Mouse (Mus musculus): ENCODE results near the gene Tbc1d21. TPM values are rescaled to one million over a fixed set of nuclear protein-coding genes. Genes with fewer than 3 reads are reported as not detected.
A peak's percentile ranks its signal among the peaks of the same experiment; 100 is the strongest.

Gene Tbc1d21
- total RNA-seq, 1 experiment, result not detected

GRCm38 (mm10) chr9:58314682-58315360 is 55.4 kb downstream of the Tbc1d21 start:
- H3K4me3 ChIP-seq (ENCODE audit: insufficient read depth in 1 of 2, low read depth in 1 of 2, low read length in 2 of 2, poor library complexity in 1 of 2, severe bottlenecking in 1 of 2), result no peak overlapping the region
- H3K36me3 ChIP-seq (ENCODE audit: control insufficient read depth, insufficient read depth, low read length, poor library complexity, severe bottlenecking), result no peaks in the 10 kb centered on the region
- H3K27ac ChIP-seq (ENCODE audit: insufficient read depth, low read depth, low read length, poor library complexity, severe bottlenecking), result no peak overlapping the region
- H3K9ac ChIP-seq (ENCODE audit: insufficient read depth, low read depth, low read length, poor library complexity, severe bottlenecking), result no peak overlapping the region
- no peak for DNase-seq (ENCODE audit: low read depth, low spot score)
- H3K9me3 ChIP-seq (ENCODE audit: control insufficient read depth, insufficient read depth, low read depth, low read length), result no peaks in the 10 kb centered on the region
- in situ Hi-C loops (cut with MboI; ENCODE audit: low sequenced_read_pairs in 2 of 2, unreplicated experiment in 2 of 2), result no loop called here
- H3K4me1 ChIP-seq (ENCODE audit: control insufficient read depth in 2 of 2, insufficient read depth in 2 of 2, low read length in 2 of 2, poor library complexity in 1 of 2), result peaks cover 0 to 2% of the 10 kb centered on the region in 2 experiments; a peak in 1 of 4 replicates
- TF ChIP-seq ZNF384 (IDR thresholded peaks at IDR 0.05; ENCODE audit: low read depth, low read length) (no peak), CHD2 (IDR thresholded peaks at IDR 0.05; ENCODE audit: low read depth, low read length) (no peak), ZC3H11A (IDR thresholded peaks at IDR 0.05; ENCODE audit: borderline replicate concordance, low read depth, low read length) (no peak), HCFC1 (IDR thresholded peaks at IDR 0.05; ENCODE audit: borderline replicate concordance, insufficient read depth, low read length) (no peak), MAFK (IDR thresholded peaks at IDR 0.05; ENCODE audit: insufficient read depth, low read depth, low read length) (no peak)

DNA sequence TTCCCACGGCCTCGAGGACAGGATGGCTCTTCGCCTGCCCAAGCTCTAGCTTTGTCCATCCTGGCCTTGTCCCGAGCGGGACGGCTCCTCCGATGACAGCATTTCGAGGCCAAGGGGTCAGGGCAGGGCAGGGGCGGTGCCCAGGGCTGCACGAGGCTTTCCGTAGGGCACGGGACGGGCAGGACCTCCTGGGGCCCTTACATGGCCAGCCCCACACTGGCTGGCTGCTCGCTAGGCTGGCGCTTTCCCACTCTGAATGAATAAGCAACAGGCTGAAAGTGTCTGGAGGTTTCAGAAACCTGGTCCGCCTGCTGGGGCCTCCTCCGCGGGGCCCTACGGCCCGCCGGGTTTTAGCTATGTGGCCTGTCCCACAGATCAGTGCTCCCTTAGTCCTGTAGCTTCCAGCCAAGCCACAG is 57.3 kb downstream of the Tbc1d21 start, which contains the start of gene Loxl1:
Gene Loxl1, minus strand, starts transcription at position 243 of the 416 bp plus-strand sequence.
- H3K4me1 ChIP-seq (ENCODE audit: control insufficient read depth in 2 of 2, insufficient read depth in 2 of 2, low read length in 2 of 2, poor library complexity in 1 of 2), result peaks cover 0 to 2% of the 10 kb centered on the region in 2 experiments; a peak in 1 of 4 replicates

GRCm38 (mm10) chr9:58312196-58312943 is 57.9 kb downstream of the Tbc1d21 start:
- Histone ChIP-seq H3K9me3 (ENCODE audit: control insufficient read depth, insufficient read depth, low read depth, low read length) (no peaks in the 10 kb centered on the region), H3K4me1 (ENCODE audit: control insufficient read depth in 2 of 2, insufficient read depth in 2 of 2, low read length in 2 of 2, poor library complexity in 1 of 2) (peaks cover 0 to 2% of the 10 kb centered on the region in 2 experiments; a peak in 1 of 4 replicates), H3K36me3 (ENCODE audit: control insufficient read depth, insufficient read depth, low read length, poor library complexity, severe bottlenecking) (no peaks in the 10 kb centered on the region), H3K4me3 (ENCODE audit: insufficient read depth in 1 of 2, low read depth in 1 of 2, low read length in 2 of 2, poor library complexity in 1 of 2, severe bottlenecking in 1 of 2) (peak overlapping the region; percentile 59 to 74), H3K9ac (ENCODE audit: insufficient read depth, low read depth, low read length, poor library complexity, severe bottlenecking) (peak overlapping the region; percentile 57), H3K27ac (ENCODE audit: insufficient read depth, low read depth, low read length, poor library complexity, severe bottlenecking) (no peak overlapping the region)
- in situ Hi-C loops (cut with MboI; ENCODE audit: low sequenced_read_pairs in 2 of 2, unreplicated experiment in 2 of 2), result no loop called here
- no peak for TF ChIP-seq CHD2 (IDR thresholded peaks at IDR 0.05; ENCODE audit: low read depth, low read length)
- no peak for TF ChIP-seq MAFK (IDR thresholded peaks at IDR 0.05; ENCODE audit: insufficient read depth, low read depth, low read length)
- TF ChIP-seq ZNF384 (IDR thresholded peaks at IDR 0.05; ENCODE audit: low read depth, low read length), result no peak
- no peak for TF ChIP-seq ZC3H11A (IDR thresholded peaks at IDR 0.05; ENCODE audit: borderline replicate concordance, low read depth, low read length)
- TF ChIP-seq HCFC1 (IDR thresholded peaks at IDR 0.05; ENCODE audit: borderline replicate concordance, insufficient read depth, low read length), result no peak
- no peak for DNase-seq (ENCODE audit: low read depth, low spot score)

More for the DNA sequence above, 57.3 kb downstream of the Tbc1d21 start, which contains the start of gene Loxl1:
- in situ Hi-C loops (cut with MboI; ENCODE audit: low sequenced_read_pairs in 2 of 2, unreplicated experiment in 2 of 2), result no loop called here
- H3K27ac ChIP-seq (ENCODE audit: insufficient read depth, low read depth, low read length, poor library complexity, severe bottlenecking), result no peak within 1 kb of the TSS
- no peaks in the 10 kb centered on the region for H3K36me3 ChIP-seq (ENCODE audit: control insufficient read depth, insufficient read depth, low read length, poor library complexity, severe bottlenecking)
- H3K9me3 ChIP-seq (ENCODE audit: control insufficient read depth, insufficient read depth, low read depth, low read length), result no peaks in the 10 kb centered on the region
- no peak for TF ChIP-seq CHD2 (IDR thresholded peaks at IDR 0.05; ENCODE audit: low read depth, low read length)
- no peak for TF ChIP-seq ZNF384 (IDR thresholded peaks at IDR 0.05; ENCODE audit: low read depth, low read length)
- no peak for TF ChIP-seq HCFC1 (IDR thresholded peaks at IDR 0.05; ENCODE audit: borderline replicate concordance, insufficient read depth, low read length)
- no peak for TF ChIP-seq MAFK (IDR thresholded peaks at IDR 0.05; ENCODE audit: insufficient read depth, low read depth, low read length)
- no peak for TF ChIP-seq ZC3H11A (IDR thresholded peaks at IDR 0.05; ENCODE audit: borderline replicate concordance, low read depth, low read length)
- peak within 1 kb of the TSS; percentile 57 for H3K9ac ChIP-seq (ENCODE audit: insufficient read depth, low read depth, low read length, poor library complexity, severe bottlenecking)
- peak within 1 kb of the TSS; percentile 59 to 74 for H3K4me3 ChIP-seq (ENCODE audit: insufficient read depth in 1 of 2, low read depth in 1 of 2, low read length in 2 of 2, poor library complexity in 1 of 2, severe bottlenecking in 1 of 2)
- DNase-seq (ENCODE audit: low read depth, low spot score), result no peak

DNA sequence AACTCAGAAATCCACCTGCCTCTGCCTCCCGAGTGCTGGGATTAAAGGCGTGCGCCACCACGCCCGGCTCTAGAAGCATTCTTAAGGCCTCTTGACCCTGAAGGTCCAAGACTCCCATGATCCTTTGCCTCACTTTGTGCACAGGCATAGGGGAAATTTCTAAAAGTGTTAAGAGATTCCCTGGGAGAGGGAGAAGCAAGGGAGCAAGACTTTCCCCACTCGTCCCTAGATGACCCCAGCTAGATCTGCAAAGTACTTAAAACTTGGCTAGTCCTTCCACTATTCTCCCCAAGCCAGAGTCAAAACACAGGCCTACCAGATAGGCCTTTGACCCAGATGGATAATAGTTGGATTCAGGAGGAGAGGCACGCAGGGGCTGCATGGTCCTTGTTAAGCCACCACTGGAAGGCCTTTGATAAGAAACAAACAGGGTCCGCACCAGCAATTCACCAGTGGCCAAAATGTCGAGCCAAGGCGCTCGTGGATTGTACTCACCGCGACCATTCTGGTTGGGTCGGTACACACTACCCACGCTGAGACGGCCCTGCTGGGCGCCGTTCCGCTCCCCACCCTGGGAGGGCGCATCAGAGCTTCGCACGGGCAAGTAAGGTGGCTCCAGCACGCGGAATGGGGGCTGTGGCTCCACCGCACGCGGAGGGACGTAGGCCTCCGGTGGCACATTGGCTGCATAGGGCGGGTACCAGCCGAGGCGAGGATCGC is 58.9 kb downstream of the Tbc1d21 start:
- Histone ChIP-seq H3K9ac (ENCODE audit: insufficient read depth, low read depth, low read length, poor library complexity, severe bottlenecking) (peak overlapping the region; percentile 57), H3K4me1 (ENCODE audit: control insufficient read depth in 2 of 2, insufficient read depth in 2 of 2, low read length in 2 of 2, poor library complexity in 1 of 2) (peaks cover 0 to 2% of the 10 kb centered on the region in 2 experiments; a peak in 1 of 4 replicates), H3K36me3 (ENCODE audit: control insufficient read depth, insufficient read depth, low read length, poor library complexity, severe bottlenecking) (no peaks in the 10 kb centered on the region), H3K9me3 (ENCODE audit: control insufficient read depth, insufficient read depth, low read depth, low read length) (no peaks in the 10 kb centered on the region), H3K27ac (ENCODE audit: insufficient read depth, low read depth, low read length, poor library complexity, severe bottlenecking) (no peak overlapping the region), H3K4me3 (ENCODE audit: insufficient read depth in 1 of 2, low read depth in 1 of 2, low read length in 2 of 2, poor library complexity in 1 of 2, severe bottlenecking in 1 of 2) (peak overlapping the region; percentile 46 to 74; a peak in 3 of 4 replicates)
- in situ Hi-C loops (cut with MboI; ENCODE audit: low sequenced_read_pairs in 2 of 2, unreplicated experiment in 2 of 2), result no loop called here
- TF ChIP-seq HCFC1 (IDR thresholded peaks at IDR 0.05; ENCODE audit: borderline replicate concordance, insufficient read depth, low read length) (no peak), ZNF384 (IDR thresholded peaks at IDR 0.05; ENCODE audit: low read depth, low read length) (no peak), MAFK (IDR thresholded peaks at IDR 0.05; ENCODE audit: insufficient read depth, low read depth, low read length) (no peak), ZC3H11A (IDR thresholded peaks at IDR 0.05; ENCODE audit: borderline replicate concordance, low read depth, low read length) (no peak), CHD2 (IDR thresholded peaks at IDR 0.05; ENCODE audit: low read depth, low read length) (no peak)
- DNase-seq (ENCODE audit: low read depth, low spot score), result no peak

Measured in ES-E14 (cell line).